Mouse (Mus musculus): ENCODE results near the gene Hivep1. TPM values are rescaled to one million over a fixed set of nuclear protein-coding genes. Genes with fewer than 3 reads are reported as not detected.

Hivep1 gene
- polyA plus RNA-seq, 1 experiment from 2014 or later = 12.0 TPM

GRCm38 (mm10) chr13:42064257-42064656, 12.4 kb downstream of the Hivep1 start:
- ATAC-seq = no peak
- Histone ChIP-seq H3K36me3 (ENCODE audit: control insufficient read depth, insufficient read depth, low read length) (peaks cover 37% of the 10 kb centered on the region), H3K27me3 (replicated peaks; ENCODE audit: control insufficient read depth, insufficient read depth, low read length) (no peaks in the 10 kb centered on the region)

GRCm38 (mm10) chr13:42070236-42070635, 18.4 kb downstream of the Hivep1 start:
- Histone ChIP-seq H3K4me3 (ENCODE audit: low read depth, low read length) (no peak overlapping the region), H3K4me2 (ENCODE audit: low read length) (no peak overlapping the region), H3K27me3 (replicated peaks; ENCODE audit: control insufficient read depth, insufficient read depth, low read length) (no peaks in the 10 kb centered on the region), H3K36me3 (ENCODE audit: control insufficient read depth, insufficient read depth, low read length) (peaks cover 16% of the 10 kb centered on the region; the same call in 1 of the 2 replicates), H3K9me3 (replicated peaks; ENCODE audit: control insufficient read depth, low read length) (no peaks in the 10 kb centered on the region), H3K9ac (ENCODE audit: low read length) (no peak overlapping the region), H3K4me1 (ENCODE audit: control insufficient read depth, insufficient read depth, low read length) (no peaks in the 10 kb centered on the region), H3K27ac (ENCODE audit: low read depth, low read length) (no peak overlapping the region)
- 79% methylated on average over 4 of the region's 4 CpGs for WGBS
- DNase-seq (ENCODE audit: low spot score) (no peak), ATAC-seq (no peak)

More at GRCm38 (mm10) chr13:42064257-42064656, 12.4 kb downstream of the Hivep1 start:
- Histone ChIP-seq H3K27ac (ENCODE audit: low read depth, low read length) (no peak overlapping the region), H3K9ac (ENCODE audit: low read length) (no peak overlapping the region), H3K9me3 (replicated peaks; ENCODE audit: control insufficient read depth, low read length) (no peaks in the 10 kb centered on the region), H3K4me1 (ENCODE audit: control insufficient read depth, insufficient read depth, low read length) (no peaks in the 10 kb centered on the region), H3K4me2 (ENCODE audit: low read length) (no peak overlapping the region), H3K4me3 (ENCODE audit: low read depth, low read length) (no peak overlapping the region)
- no peak for DNase-seq (ENCODE audit: low spot score)

- DNase-seq (ENCODE audit: low spot score) (no peak), ATAC-seq (no peak)
- 89% methylated on average over 6 of the region's 6 CpGs for WGBS
- Histone ChIP-seq H3K36me3 (ENCODE audit: control insufficient read depth, insufficient read depth, low read length) (peaks cover 16% of the 10 kb centered on the region; the same call in 1 of the 2 replicates), H3K4me1 (ENCODE audit: control insufficient read depth, insufficient read depth, low read length) (no peaks in the 10 kb centered on the region), H3K27me3 (replicated peaks; ENCODE audit: control insufficient read depth, insufficient read depth, low read length) (no peaks in the 10 kb centered on the region), H3K4me2 (ENCODE audit: low read length) (no peak overlapping the region), H3K9ac (ENCODE audit: low read length) (no peak overlapping the region), H3K4me3 (ENCODE audit: low read depth, low read length) (no peak overlapping the region), H3K27ac (ENCODE audit: low read depth, low read length) (no peak overlapping the region), H3K9me3 (replicated peaks; ENCODE audit: control insufficient read depth, low read length) (no peaks in the 10 kb centered on the region)
Observed at GRCm38 (mm10) chr13:42071011-42071410, 19.2 kb downstream of the Hivep1 start.

GRCm38 (mm10) chr13:42073285-42073684, 21.5 kb downstream of the Hivep1 start:
- Histone ChIP-seq H3K9me3 (replicated peaks; ENCODE audit: control insufficient read depth, low read length) (no peaks in the 10 kb centered on the region), H3K4me3 (ENCODE audit: low read depth, low read length) (no peak overlapping the region), H3K9ac (ENCODE audit: low read length) (no peak overlapping the region), H3K27me3 (replicated peaks; ENCODE audit: control insufficient read depth, insufficient read depth, low read length) (no peaks in the 10 kb centered on the region), H3K4me1 (ENCODE audit: control insufficient read depth, insufficient read depth, low read length) (no peaks in the 10 kb centered on the region), H3K27ac (ENCODE audit: low read depth, low read length) (no peak overlapping the region), H3K36me3 (ENCODE audit: control insufficient read depth, insufficient read depth, low read length) (peaks cover 3% of the 10 kb centered on the region; the same call in 1 of the 2 replicates), H3K4me2 (ENCODE audit: low read length) (no peak overlapping the region)
- DNase-seq (ENCODE audit: low spot score) (no peak), ATAC-seq (no peak)
- 85% methylated on average over 6 of the region's 6 CpGs for WGBS

- Histone ChIP-seq H3K27ac (ENCODE audit: low read depth, low read length) (no peak overlapping the region), H3K4me3 (ENCODE audit: low read depth, low read length) (no peak overlapping the region), H3K9me3 (replicated peaks; ENCODE audit: control insufficient read depth, low read length) (no peaks in the 10 kb centered on the region), H3K4me2 (ENCODE audit: low read length) (no peak overlapping the region), H3K36me3 (ENCODE audit: control insufficient read depth, insufficient read depth, low read length) (peaks cover 7% of the 10 kb centered on the region; the same call in 1 of the 2 replicates), H3K27me3 (replicated peaks; ENCODE audit: control insufficient read depth, insufficient read depth, low read length) (no peaks in the 10 kb centered on the region), H3K4me1 (ENCODE audit: control insufficient read depth, insufficient read depth, low read length) (no peaks in the 10 kb centered on the region), H3K9ac (ENCODE audit: low read length) (no peak overlapping the region)
- 92% methylated on average over 5 of the region's 5 CpGs for WGBS
- ATAC-seq (no peak), DNase-seq (ENCODE audit: low spot score) (no peak)
Observed at GRCm38 (mm10) chr13:42075546-42075945, 23.7 kb downstream of the Hivep1 start.

DNA sequence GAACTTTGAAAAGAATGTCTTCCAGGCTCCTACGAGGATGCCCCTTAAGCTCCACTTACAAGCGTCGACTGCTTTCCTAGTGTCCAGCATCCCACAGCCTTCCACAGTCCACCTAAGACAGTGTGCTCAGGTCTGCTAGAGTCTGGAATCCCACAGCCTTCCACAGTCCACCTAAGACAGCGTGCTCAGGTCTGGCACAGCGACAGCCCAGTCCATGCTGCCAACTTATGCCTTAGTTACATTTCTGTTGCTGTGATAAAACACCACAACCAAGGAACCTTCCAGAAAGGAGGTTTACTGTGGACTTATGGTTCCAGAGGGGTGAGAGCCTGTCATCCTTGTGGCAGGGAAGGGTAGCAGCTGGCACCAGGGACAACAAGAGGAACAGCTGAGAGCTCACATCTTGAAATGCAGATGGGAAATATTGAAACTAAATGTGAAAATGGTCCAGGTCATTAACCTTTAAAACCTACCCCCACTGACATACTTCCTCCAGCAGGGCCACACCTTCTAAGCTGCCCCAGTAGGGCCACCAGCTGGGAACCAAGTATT, 25.0 kb downstream of the Hivep1 start:
- H3K9me3 ChIP-seq (replicated peaks; ENCODE audit: control insufficient read depth, low read length) = no peaks in the 10 kb centered on the region
- H3K4me1 ChIP-seq (ENCODE audit: control insufficient read depth, insufficient read depth, low read length) = no peaks in the 10 kb centered on the region
- no peak for ATAC-seq

DNA sequence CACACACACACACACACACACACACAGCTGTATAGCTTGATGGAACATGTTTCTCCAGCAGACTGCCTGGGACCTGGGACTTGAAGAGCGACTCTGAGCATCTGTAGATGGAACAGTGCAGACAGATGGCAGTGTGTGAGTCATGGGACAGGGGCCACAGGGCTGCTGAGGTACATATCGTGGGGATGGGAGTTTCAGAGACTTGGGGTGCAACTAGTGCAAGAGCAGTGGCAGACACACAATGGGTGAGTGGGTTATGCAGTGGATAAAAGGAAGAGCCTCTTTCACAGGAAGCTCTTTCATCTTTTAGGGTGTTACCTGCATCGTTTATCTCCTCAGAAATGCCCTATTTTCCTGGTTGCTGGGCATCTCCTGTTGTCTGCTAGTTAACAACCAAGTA, 25.8 kb downstream of the Hivep1 start:
- H3K4me3 ChIP-seq (ENCODE audit: low read depth, low read length) = no peak overlapping the region
- no peak overlapping the region for H3K27ac ChIP-seq (ENCODE audit: low read depth, low read length)
- ATAC-seq = no peak
- DNase-seq (ENCODE audit: low spot score) = no peak
- 78% methylated on average over 3 of the region's 3 CpGs for WGBS
- H3K27me3 ChIP-seq (replicated peaks; ENCODE audit: control insufficient read depth, insufficient read depth, low read length) = no peaks in the 10 kb centered on the region
- no peak overlapping the region for H3K9ac ChIP-seq (ENCODE audit: low read length)
- H3K4me2 ChIP-seq (ENCODE audit: low read length) = no peak overlapping the region
- H3K9me3 ChIP-seq (replicated peaks; ENCODE audit: control insufficient read depth, low read length) = no peaks in the 10 kb centered on the region
- no peaks in the 10 kb centered on the region for H3K4me1 ChIP-seq (ENCODE audit: control insufficient read depth, insufficient read depth, low read length)
- H3K36me3 ChIP-seq (ENCODE audit: control insufficient read depth, insufficient read depth, low read length) = peaks cover 9% of the 10 kb centered on the region; the same call in 1 of the 2 replicates

More for the DNA sequence above, 25.0 kb downstream of the Hivep1 start:
- Histone ChIP-seq H3K36me3 (ENCODE audit: control insufficient read depth, insufficient read depth, low read length) (peaks cover 8% of the 10 kb centered on the region; the same call in 1 of the 2 replicates), H3K27ac (ENCODE audit: low read depth, low read length) (no peak overlapping the region), H3K27me3 (replicated peaks; ENCODE audit: control insufficient read depth, insufficient read depth, low read length) (no peaks in the 10 kb centered on the region), H3K4me2 (ENCODE audit: low read length) (no peak overlapping the region), H3K4me3 (ENCODE audit: low read depth, low read length) (no peak overlapping the region), H3K9ac (ENCODE audit: low read length) (no peak overlapping the region)
- DNase-seq (ENCODE audit: low spot score) = no peak
- WGBS = 92% methylated on average over 5 of the region's 5 CpGs

DNA sequence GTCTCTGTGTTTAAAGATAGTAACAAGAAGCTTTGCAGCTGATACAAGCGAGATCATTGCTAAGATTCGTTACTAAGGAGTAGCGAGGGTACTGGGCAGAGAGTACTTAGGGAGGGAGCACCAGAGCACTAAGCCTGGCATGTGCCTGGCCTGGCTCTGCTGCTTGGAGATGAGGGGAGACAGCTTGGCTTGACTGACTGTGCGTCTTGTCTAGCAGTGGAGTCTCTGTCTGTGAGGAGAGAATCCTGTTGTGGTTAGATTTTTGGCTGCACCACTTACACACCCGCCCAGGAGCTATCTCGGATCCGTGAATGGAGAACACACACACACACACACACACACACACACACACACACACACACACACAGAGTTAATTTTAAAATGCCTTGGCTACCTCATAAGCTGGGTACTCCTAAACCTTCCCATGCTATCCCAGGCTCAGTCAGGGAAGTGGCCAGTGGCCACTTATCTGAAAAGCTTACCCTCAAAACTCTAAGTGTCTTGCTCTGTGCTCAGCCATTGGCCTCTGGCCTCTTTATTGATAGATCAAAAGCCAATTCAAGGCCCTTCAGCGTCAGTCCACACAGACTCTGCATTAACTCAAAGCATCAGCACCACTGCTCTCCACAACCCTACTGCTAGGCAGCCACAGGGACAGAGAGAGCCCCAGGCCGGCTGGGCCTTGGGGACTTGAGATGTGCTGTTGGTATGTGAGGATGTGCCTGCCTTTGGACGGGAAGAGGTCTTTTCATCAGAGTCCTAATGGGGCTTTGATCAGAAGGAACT, 28.5 kb downstream of the Hivep1 start:
- WGBS = 65% methylated on average over 10 of the region's 10 CpGs

DNA sequence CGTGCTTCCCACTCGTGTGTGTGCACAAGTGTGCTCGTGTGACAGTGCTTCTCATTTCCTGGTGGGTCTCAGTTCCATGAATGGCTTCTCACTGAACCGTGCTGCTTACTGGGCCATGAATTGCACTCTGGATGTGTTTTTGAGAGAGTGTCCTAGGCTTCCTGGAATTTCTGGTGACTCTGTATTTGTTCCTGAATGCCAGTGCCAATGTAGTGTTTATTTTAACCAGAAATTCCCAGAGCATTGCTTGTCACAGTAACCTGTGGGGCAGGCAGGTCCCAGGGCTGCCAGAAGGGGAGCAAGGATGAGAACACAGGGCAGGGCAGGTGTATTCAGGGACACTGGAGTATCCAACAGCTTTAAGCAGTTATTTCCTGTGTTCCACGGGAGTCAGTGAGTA, 36.5 kb downstream of the Hivep1 start:
- Histone ChIP-seq H3K27me3 (replicated peaks; ENCODE audit: control insufficient read depth, insufficient read depth, low read length) (no peaks in the 10 kb centered on the region), H3K9me3 (replicated peaks; ENCODE audit: control insufficient read depth, low read length) (no peaks in the 10 kb centered on the region), H3K9ac (ENCODE audit: low read length) (no peak overlapping the region), H3K27ac (ENCODE audit: low read depth, low read length) (no peak overlapping the region), H3K4me3 (ENCODE audit: low read depth, low read length) (no peak overlapping the region), H3K4me1 (ENCODE audit: control insufficient read depth, insufficient read depth, low read length) (no peaks in the 10 kb centered on the region), H3K36me3 (ENCODE audit: control insufficient read depth, insufficient read depth, low read length) (no peaks in the 10 kb centered on the region; the same call in 1 of the 2 replicates), H3K4me2 (ENCODE audit: low read length) (no peak overlapping the region)
- DNase-seq (ENCODE audit: low spot score) = no peak
- no peak for ATAC-seq
- WGBS = 68% methylated on average over 5 of the region's 5 CpGs

More for the DNA sequence above, 28.5 kb downstream of the Hivep1 start:
- no peak for ATAC-seq
- DNase-seq (ENCODE audit: low spot score) = no peak
- Histone ChIP-seq H3K9me3 (replicated peaks; ENCODE audit: control insufficient read depth, low read length) (no peaks in the 10 kb centered on the region), H3K4me2 (ENCODE audit: low read length) (no peak overlapping the region), H3K9ac (ENCODE audit: low read length) (no peak overlapping the region), H3K27me3 (replicated peaks; ENCODE audit: control insufficient read depth, insufficient read depth, low read length) (no peaks in the 10 kb centered on the region), H3K4me1 (ENCODE audit: control insufficient read depth, insufficient read depth, low read length) (no peaks in the 10 kb centered on the region), H3K27ac (ENCODE audit: low read depth, low read length) (no peak overlapping the region), H3K36me3 (ENCODE audit: control insufficient read depth, insufficient read depth, low read length) (0 out of 2 replicates have a peak, but pooled peaks cover 9% of the 10 kb centered on the region), H3K4me3 (ENCODE audit: low read depth, low read length) (no peak overlapping the region)

All from forebrain, embryonic 14.5 days (tissue).